Mouse (Mus musculus) hindbrain, postnatal 0 days (tissue): Measurements from ENCODE around the gene Arpc2. TPM values are rescaled to one million over a fixed set of nuclear protein-coding genes. Genes with fewer than 3 reads are reported as not detected.

ENCODE experiments used
- ATAC-seq: fragments of 200-750 bp; cut with Nextera tagmentation; 2 replicates; pipeline ENCODE4 v1.8.0; 2017; ENCODE audit warnings: mild to moderate bottlenecking, moderate TSS enrichment, moderate library complexity
- DNase-seq: peaks from one replicate; pipeline ENCODE4 v3.0.0-alpha.2; 2015; ENCODE audit warnings: low spot score
- H3K27ac ChIP-seq: fragments of 300-500 bp; sonication (generic); 2 replicates; pipeline ENCODE4 v1.5.1; 2014; ENCODE audit warnings: mild to moderate bottlenecking
- H3K27me3 ChIP-seq: fragments of 300-500 bp; sonication (generic); 2 replicates; pipeline ENCODE4 v1.6.1; 2014; ENCODE audit warnings: low read length, mixed read lengths; ENCODE audit not compliant: insufficient read depth
- H3K36me3 ChIP-seq: fragments of 300-500 bp; sonication (generic); 2 replicates; pipeline ENCODE4 v1.6.1; 2014; ENCODE audit warnings: low read length, mixed read lengths; ENCODE audit not compliant: insufficient read depth
- H3K4me1 ChIP-seq: fragments of 300-500 bp; sonication (generic); 2 replicates; pipeline ENCODE4 v1.6.1; 2014; ENCODE audit warnings: antibody characterized with exemption, low read length, mixed read lengths; ENCODE audit not compliant: insufficient read depth
- H3K4me2 ChIP-seq: fragments of 300-500 bp; sonication (generic); 2 replicates; pipeline ENCODE4 v1.6.1; 2014; ENCODE audit warnings: low read depth, mild to moderate bottlenecking, low read length, moderate library complexity, mixed read lengths
- H3K4me3 ChIP-seq: fragments of 300-500 bp; sonication (generic); 2 replicates; pipeline ENCODE4 v1.5.1; 2014; ENCODE audit warnings: low read length
- H3K9ac ChIP-seq: fragments of 300-500 bp; sonication (generic); replicated peaks from 2 replicates; pipeline ENCODE4 v1.6.1; 2014; ENCODE audit warnings: mild to moderate bottlenecking, low read length, moderate library complexity, mixed read lengths
- H3K9me3 ChIP-seq: fragments of 300-500 bp; sonication (generic); 2 replicates; pipeline ENCODE4 v1.6.1; 2016; ENCODE audit warnings: low read length, mixed read lengths
- CTCF ChIP-seq: IDR thresholded peaks from 2 replicates; pipeline ENCODE4 v1.5.1; 2016; ENCODE audit warnings: antibody characterized with exemption, control low read depth, low read depth
- whole genome bisulfite sequencing: fragments of 180-500 bp; shearing (Covaris S2); extraction: QIAGEN DNeasy Blood & Tissue Kit; methylation state at CpG from one replicate; pipeline ENCODE4 v1.1.7; 2014; 5-methylcytosine and 5-hydroxymethylcytosine counted together
- polyA plus RNA-seq: library from polyadenylated mRNA; unstranded; fragments of >200 nt; fragmentation: Nextera tagmentation; extraction: Ambion mirVana; gene quantifications from 2 replicates; pipeline ENCODE4 v1.2.1, GENCODE M21; 2015
- total RNA-seq: library from RNA; depleted of rRNA; stranded (reverse); fragments of >200 nt; gene quantifications from 2 replicates; pipeline ENCODE4 v1.2.3, GENCODE M21; 2014

Arpc2 gene
- total and polyA plus RNA-seq, 2 experiments from 2014 or later: 131 to 417 TPM

- ATAC-seq (no peak), DNase-seq (no peak)
- Histone ChIP-seq H3K36me3 (peaks cover 31% of the 10 kb centered on the region), H3K9me3 (no peaks in the 10 kb centered on the region), H3K4me2 (no peak overlapping the region), H3K27me3 (no peaks in the 10 kb centered on the region), H3K4me1 (peaks cover 15% of the 10 kb centered on the region; the same call in 1 of the 2 replicates), H3K27ac (no peak overlapping the region), H3K4me3 (no peak overlapping the region), H3K9ac (no peak overlapping the region)
- 97% methylated on average over 2 of the region's 2 CpGs for WGBS
- TF ChIP-seq CTCF: no peak
Measured at GRCm38 (mm10) chr1:74281372-74281771, 45.5 kb downstream of the Arpc2 start.

DNA sequence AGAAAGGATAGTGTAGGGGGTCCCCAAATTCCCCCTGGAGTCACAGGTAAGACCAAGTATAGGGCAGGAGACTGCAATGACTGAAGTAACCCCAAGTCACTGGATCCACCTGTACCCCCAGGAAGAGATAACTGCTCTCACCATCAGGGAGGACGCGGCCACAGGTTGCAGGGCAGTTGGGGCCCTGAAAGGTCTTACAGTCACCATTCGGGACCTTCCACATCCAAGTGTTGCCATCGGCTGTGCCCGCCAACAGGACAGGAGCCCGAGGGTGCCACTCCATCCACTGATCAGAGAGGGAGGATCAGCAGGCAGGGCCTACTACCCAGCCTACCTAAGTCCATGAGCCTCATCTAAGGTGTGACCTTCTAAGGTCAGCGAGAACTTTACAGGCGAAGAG, 46.0 kb downstream of the Arpc2 start:
- WGBS: 96% methylated on average over 8 of the region's 8 CpGs
- no peak overlapping the region for H3K4me2 ChIP-seq
- peaks cover 31% of the 10 kb centered on the region for H3K36me3 ChIP-seq
- peaks cover 16% of the 10 kb centered on the region; the same call in 1 of the 2 replicates for H3K4me1 ChIP-seq
- DNase-seq (no peak), ATAC-seq (no peak)
- H3K27ac ChIP-seq: no peak overlapping the region
- H3K27me3 ChIP-seq: no peaks in the 10 kb centered on the region
- no peaks in the 10 kb centered on the region for H3K9me3 ChIP-seq
- H3K4me3 ChIP-seq: no peak overlapping the region
- H3K9ac ChIP-seq: no peak overlapping the region
- TF ChIP-seq CTCF: no peak

DNA sequence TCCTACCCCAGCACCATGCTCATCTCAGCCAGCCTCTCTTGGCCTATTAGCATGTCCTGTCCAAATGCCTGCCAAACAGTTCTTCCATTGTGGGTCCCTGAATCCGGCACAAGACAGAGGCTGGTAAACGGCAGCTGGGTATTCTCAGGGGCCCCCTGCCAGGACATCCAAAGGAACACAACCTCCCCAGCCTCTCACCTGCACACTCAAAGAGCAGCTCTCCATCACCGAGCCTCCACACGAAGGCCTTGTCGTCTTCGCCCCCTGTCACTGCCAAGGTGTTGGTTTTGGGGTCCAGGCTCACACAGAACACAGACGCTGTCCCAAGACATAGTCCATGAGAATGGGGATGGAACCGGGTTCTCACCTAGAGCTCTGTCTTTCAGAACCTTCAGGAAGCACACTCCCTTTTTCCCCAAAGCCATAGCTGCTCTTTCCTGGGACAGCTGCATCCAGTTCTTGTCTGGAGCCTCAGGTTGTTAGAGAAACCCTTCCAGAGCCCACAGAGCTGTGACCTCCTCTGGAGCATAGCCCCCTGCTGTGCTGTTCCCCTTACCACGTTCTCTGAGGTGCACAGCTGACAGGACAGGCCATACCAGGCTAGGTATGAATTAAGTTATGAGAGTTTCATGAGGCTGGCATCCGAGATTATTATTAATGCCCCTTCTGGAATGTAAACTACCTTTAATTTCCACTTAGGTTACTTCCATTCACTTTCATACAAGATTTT, 47.2 kb downstream of the Arpc2 start:
- peaks cover 16% of the 10 kb centered on the region; the same call in 1 of the 2 replicates for H3K4me1 ChIP-seq
- H3K27ac ChIP-seq: no peak overlapping the region
- ATAC-seq (no peak), DNase-seq (no peak)
- 85% methylated on average over 10 of the region's 10 CpGs for WGBS
- peak overlapping the region; percentile 76 for H3K4me2 ChIP-seq
- no peak overlapping the region for H3K4me3 ChIP-seq
- no peaks in the 10 kb centered on the region for H3K9me3 ChIP-seq
- H3K9ac ChIP-seq: no peak overlapping the region
- peaks cover 31% of the 10 kb centered on the region for H3K36me3 ChIP-seq
- H3K27me3 ChIP-seq: no peaks in the 10 kb centered on the region
- TF ChIP-seq CTCF: no peak

GRCm38 (mm10) chr1:74283686-74284463, 48.0 kb downstream of the Arpc2 start:
- H3K4me2 ChIP-seq: peak overlapping the region; percentile 76
- peak overlapping the region; percentile 67 for H3K9ac ChIP-seq
- H3K27ac ChIP-seq: peak overlapping the region; percentile 75; the same call in 1 of the 2 replicates
- peak; percentile 73 for DNase-seq
- ATAC-seq: peak; percentile 51
- H3K27me3 ChIP-seq: no peaks in the 10 kb centered on the region
- H3K9me3 ChIP-seq: no peaks in the 10 kb centered on the region
- peaks cover 16% of the 10 kb centered on the region; the same call in 1 of the 2 replicates for H3K4me1 ChIP-seq
- peaks cover 31% of the 10 kb centered on the region for H3K36me3 ChIP-seq
- H3K4me3 ChIP-seq: peak overlapping the region; percentile 70
- TF ChIP-seq CTCF: no peak
- WGBS: 12% methylated on average over 15 of the region's 15 CpGs

GRCm38 (mm10) chr1:74284543-74285160, 48.8 kb downstream of the Arpc2 start, which contains the start of the genes Aamp and Pnkd:
Aamp (minus strand) TSS chr1:74284738.
Pnkd (plus strand) TSS chr1:74284930.
- Histone ChIP-seq H3K4me2 (peak within 1 kb of the TSS; percentile 85), H3K9me3 (no peaks in the 10 kb centered on the region), H3K9ac (peak within 1 kb of the TSS; percentile 68), H3K27ac (peak within 1 kb of the TSS; percentile 75), H3K4me3 (peak within 1 kb of the TSS; percentile 70), H3K36me3 (peaks cover 31% of the 10 kb centered on the region), H3K27me3 (no peaks in the 10 kb centered on the region), H3K4me1 (peaks cover 16% of the 10 kb centered on the region; the same call in 1 of the 2 replicates)
- ATAC-seq (peak; percentile 98), DNase-seq (peak; percentile 100)
- peak; percentile 21 for TF ChIP-seq CTCF
- WGBS: under 1% methylated on average over 55 of the region's 56 CpGs

GRCm38 (mm10) chr1:74285212-74286010, 49.5 kb downstream of the Arpc2 start:
- DNase-seq: peak; percentile 20
- WGBS: 3% methylated on average over 23 of the region's 23 CpGs
- peaks cover 16% of the 10 kb centered on the region; the same call in 1 of the 2 replicates for H3K4me1 ChIP-seq
- peak overlapping the region; percentile 85 for H3K4me2 ChIP-seq
- peak overlapping the region; percentile 70 for H3K4me3 ChIP-seq
- ATAC-seq: no peak
- H3K9me3 ChIP-seq: no peaks in the 10 kb centered on the region
- no peak for TF ChIP-seq CTCF
- H3K9ac ChIP-seq: peak overlapping the region; percentile 68
- peak overlapping the region; percentile 49 for H3K27ac ChIP-seq
- peaks cover 29% of the 10 kb centered on the region for H3K36me3 ChIP-seq
- H3K27me3 ChIP-seq: no peaks in the 10 kb centered on the region
